9 mouse cellular contexts compared by ENCODE assay signal in genomic region chr11:74575940-74576339, GRCm38 (mm10). TPM values are rescaled to one million over a fixed set of nuclear protein-coding genes. Genes with fewer than 3 reads are reported as not detected.
DNase-seq lines count a peak whose midpoint lies in the region; ATAC-seq and TF ChIP-seq lines count a peak whose summit lies in the region.
"Had no signal": no experiment of that assay in that cellular context is flagged by ENCODE, and none has a peak within 500 bp of the region (broad histone marks: within the 10 kb centered on the region; RNA-seq: fewer than 3 reads in every experiment).

No protein-coding gene starts in this region.

- 0 out of 2 replicates have a peak, but pooled peaks cover 3% of the 10 kb centered on the region for H3K4me1 ChIP-seq in embryonic facial prominence, embryonic 13.5 days
- H3K4me1 ChIP-seq in embryonic facial prominence, embryonic 10.5 days = no peaks in the 10 kb centered on the region
- no peaks in the 10 kb centered on the region for H3K4me1 ChIP-seq in midbrain, embryonic 11.5 days (ENCODE audit: control insufficient read depth, insufficient read depth, low read length)
- no peaks in the 10 kb centered on the region for H3K4me1 ChIP-seq in midbrain, embryonic 14.5 days (ENCODE audit: control insufficient read depth, insufficient read depth, low read length)
- H3K4me1 ChIP-seq in lung, postnatal 0 days (ENCODE audit: insufficient read depth, low read depth, low read length) = no peaks in the 10 kb centered on the region

- TF ChIP-seq EP300 in lung, postnatal 0 days (IDR thresholded peaks at IDR 0.05) = no peak

- H3K4me3 ChIP-seq in embryonic facial prominence, embryonic 13.5 days = no peak overlapping the region
- H3K4me3 ChIP-seq in embryonic facial prominence, embryonic 10.5 days = no peak overlapping the region
- no peak overlapping the region for H3K4me3 ChIP-seq in midbrain, embryonic 11.5 days (ENCODE audit: low read depth, low read length)
- H3K4me3 ChIP-seq in midbrain, embryonic 14.5 days (replicated peaks; ENCODE audit: low read depth, low read length) = no peak overlapping the region
- no peak overlapping the region for H3K4me3 ChIP-seq in lung, postnatal 0 days (ENCODE audit: low read depth, low read length)
- H3K4me3 ChIP-seq: midbrain, embryonic 15.5 days had no signal

- no peak for DNase-seq in embryonic facial prominence, embryonic 10.5 days (ENCODE audit: low spot score)
- peak; percentile 35 for DNase-seq in midbrain, embryonic 11.5 days (ENCODE audit: low spot score, missing footprints)
- DNase-seq in midbrain, embryonic 14.5 days = no peak
- DNase-seq in lung, postnatal 0 days (ENCODE audit: low spot score) = peak; percentile 52
- DNase-seq in spleen, postnatal 10 days (ENCODE audit: low spot score in 2 of 2) = peak; percentile 55 to 61
- no peak for DNase-seq in T-cell, adult 2 months (ENCODE audit: low spot score)
- DNase-seq in kidney, adult 11 months = no peak

- no peaks in the 10 kb centered on the region for H3K36me3 ChIP-seq in embryonic facial prominence, embryonic 13.5 days
- no peaks in the 10 kb centered on the region for H3K36me3 ChIP-seq in embryonic facial prominence, embryonic 10.5 days (replicated peaks)
- no peaks in the 10 kb centered on the region for H3K36me3 ChIP-seq in midbrain, embryonic 11.5 days (ENCODE audit: control insufficient read depth, insufficient read depth, low read length)
- no peaks in the 10 kb centered on the region for H3K36me3 ChIP-seq in midbrain, embryonic 14.5 days (ENCODE audit: control insufficient read depth, insufficient read depth, low read length)
- H3K36me3 ChIP-seq in lung, postnatal 0 days (ENCODE audit: insufficient read depth, low read length) = no peaks in the 10 kb centered on the region
- H3K36me3 ChIP-seq: midbrain, embryonic 15.5 days had no signal

- WGBS in embryonic facial prominence, embryonic 13.5 days = 73% methylated on average over 3 of the region's 3 CpGs
- WGBS in embryonic facial prominence, embryonic 10.5 days = 77% methylated on average over 3 of the region's 3 CpGs
- WGBS in midbrain, embryonic 11.5 days = 81% methylated on average over 3 of the region's 3 CpGs
- WGBS in midbrain, embryonic 14.5 days = 80% methylated on average over 3 of the region's 3 CpGs
- 74% methylated on average over 3 of the region's 3 CpGs for WGBS in lung, postnatal 0 days

- TF ChIP-seq CTCF in lung, postnatal 0 days (IDR thresholded peaks at IDR 0.05) = no peak

- H3K4me2 ChIP-seq in embryonic facial prominence, embryonic 13.5 days = no peak overlapping the region
- H3K4me2 ChIP-seq in midbrain, embryonic 11.5 days = no peak overlapping the region
- H3K4me2 ChIP-seq in midbrain, embryonic 14.5 days (ENCODE audit: low read length) = no peak overlapping the region
- H3K4me2 ChIP-seq in lung, postnatal 0 days (replicated peaks; ENCODE audit: low read depth, low read length) = no peak overlapping the region
- H3K4me2 ChIP-seq: midbrain, embryonic 15.5 days had no signal

- no peaks in the 10 kb centered on the region for H3K27me3 ChIP-seq in embryonic facial prominence, embryonic 13.5 days
- no peaks in the 10 kb centered on the region for H3K27me3 ChIP-seq in embryonic facial prominence, embryonic 10.5 days (replicated peaks; ENCODE audit: low read depth, poor library complexity, severe bottlenecking)
- no peaks in the 10 kb centered on the region for H3K27me3 ChIP-seq in midbrain, embryonic 11.5 days (ENCODE audit: control insufficient read depth, insufficient read depth, low read length)
- no peaks in the 10 kb centered on the region for H3K27me3 ChIP-seq in midbrain, embryonic 14.5 days (ENCODE audit: control insufficient read depth, insufficient read depth, low read length)
- H3K27me3 ChIP-seq in lung, postnatal 0 days (replicated peaks; ENCODE audit: insufficient read depth, low read length) = no peaks in the 10 kb centered on the region
- H3K27me3 ChIP-seq: midbrain, embryonic 15.5 days had no signal

- H3K27ac ChIP-seq in embryonic facial prominence, embryonic 13.5 days = no peak overlapping the region
- no peak overlapping the region for H3K27ac ChIP-seq in embryonic facial prominence, embryonic 10.5 days (replicated peaks)
- H3K27ac ChIP-seq in midbrain, embryonic 11.5 days (ENCODE audit: low read depth, low read length) = no peak overlapping the region
- no peak overlapping the region for H3K27ac ChIP-seq in midbrain, embryonic 14.5 days (replicated peaks; ENCODE audit: low read depth, low read length)
- H3K27ac ChIP-seq in lung, postnatal 0 days (ENCODE audit: low read length) = no peak overlapping the region
- H3K27ac ChIP-seq: midbrain, embryonic 15.5 days had no signal

- 0 out of 2 replicates have a peak, but pooled peaks have one; percentile 22 for ATAC-seq in embryonic facial prominence, embryonic 13.5 days (ENCODE audit: insufficient number of reproducible peaks, insufficient read depth, low FRiP score, low TSS enrichment, low read depth)
- no peak for ATAC-seq in midbrain, embryonic 11.5 days (ENCODE audit: low FRiP score)
- ATAC-seq in midbrain, embryonic 14.5 days (ENCODE audit: low FRiP score, low TSS enrichment) = no peak
- ATAC-seq in lung, postnatal 0 days = peak; percentile 24; the same call in 1 of the 2 replicates
- ATAC-seq: midbrain, embryonic 15.5 days had no signal

- no peak overlapping the region for H3K9ac ChIP-seq in embryonic facial prominence, embryonic 13.5 days
- no peak overlapping the region for H3K9ac ChIP-seq in midbrain, embryonic 11.5 days (ENCODE audit: low read length)
- H3K9ac ChIP-seq in midbrain, embryonic 14.5 days (replicated peaks; ENCODE audit: low read length) = no peak overlapping the region
- H3K9ac ChIP-seq in lung, postnatal 0 days (replicated peaks; ENCODE audit: low read depth) = no peak overlapping the region
- H3K9ac ChIP-seq: midbrain, embryonic 15.5 days had no signal

- no peaks in the 10 kb centered on the region for H3K9me3 ChIP-seq in embryonic facial prominence, embryonic 13.5 days
- no peaks in the 10 kb centered on the region for H3K9me3 ChIP-seq in embryonic facial prominence, embryonic 10.5 days
- H3K9me3 ChIP-seq in midbrain, embryonic 11.5 days (ENCODE audit: control insufficient read depth, low read length) = no peaks in the 10 kb centered on the region
- no peaks in the 10 kb centered on the region for H3K9me3 ChIP-seq in midbrain, embryonic 14.5 days (ENCODE audit: control insufficient read depth, low read length)
- no peaks in the 10 kb centered on the region for H3K9me3 ChIP-seq in lung, postnatal 0 days (ENCODE audit: low read length)
- H3K9me3 ChIP-seq: midbrain, embryonic 15.5 days had no signal

RNA-seq across cellular contexts. Expression of gene Rap1gap2, which starts 34.8 kb away (rescaled TPM):
- 1.1 and 1.9 TPM in 2 replicates for polyA plus RNA-seq in embryonic facial prominence, embryonic 13.5 days (2015; fragmentation: Nextera tagmentation; extraction: Ambion mirVana)
- 1.2 and 1.9 TPM in 2 replicates for polyA plus RNA-seq in embryonic facial prominence, embryonic 10.5 days (2016; fragmentation: Nextera tagmentation; extraction: Ambion mirVana)
- polyA plus RNA-seq in midbrain, embryonic 11.5 days (2014; fragmentation: Nextera tagmentation; extraction: Ambion mirVana) = 2.5 TPM in 2 replicates
- polyA plus RNA-seq in midbrain, embryonic 14.5 days (2014; fragmentation: Nextera tagmentation; extraction: Ambion mirVana) = 9.2 and 10.6 TPM in 2 replicates
- 1.1 and 1.2 TPM in 2 replicates for polyA plus RNA-seq in lung, postnatal 0 days (2015; fragmentation: Nextera tagmentation; extraction: Ambion mirVana)

RNA-seq across cellular contexts. Expression of gene Ccdc92b, which starts 43.5 kb away (rescaled TPM):
- polyA plus RNA-seq in embryonic facial prominence, embryonic 13.5 days (2015; fragmentation: Nextera tagmentation; extraction: Ambion mirVana) = 0.48 and 0.50 TPM in 2 replicates
- 0.52 and 0.69 TPM in 2 replicates for polyA plus RNA-seq in embryonic facial prominence, embryonic 10.5 days (2016; fragmentation: Nextera tagmentation; extraction: Ambion mirVana)
- 1.1 and 1.6 TPM in 2 replicates for polyA plus RNA-seq in midbrain, embryonic 11.5 days (2014; fragmentation: Nextera tagmentation; extraction: Ambion mirVana)
- polyA plus RNA-seq in midbrain, embryonic 14.5 days (2014; fragmentation: Nextera tagmentation; extraction: Ambion mirVana) = 3.8 and 4.2 TPM in 2 replicates
- polyA plus RNA-seq in lung, postnatal 0 days (2015; fragmentation: Nextera tagmentation; extraction: Ambion mirVana) = 0.69 and 0.85 TPM in 2 replicates

Comparison
In these comparisons a context has a peak if more than half of its experiments do, and no peak if none do; other contexts are left out.
1. DNase-seq: peak in midbrain, embryonic 11.5 days (single experiment), lung, postnatal 0 days (single experiment) and spleen, postnatal 10 days (2 of 2); none in embryonic facial prominence, embryonic 10.5 days (single experiment), midbrain, embryonic 14.5 days (single experiment), T-cell, adult 2 months (single experiment) and kidney, adult 11 months (single experiment).
2. ATAC-seq: peak in embryonic facial prominence, embryonic 13.5 days (single experiment) and lung, postnatal 0 days (single experiment); none in midbrain, embryonic 11.5 days (single experiment) and midbrain, embryonic 14.5 days (single experiment).